Mouse (Mus musculus): ENCODE results near the gene Tcirg1.
A peak's percentile ranks its signal among the peaks of the same experiment; 100 is the strongest.

The Tcirg1 gene

GRCm38 (mm10) chr19:3906795-3907786 lies at the start of gene Tcirg1:
Gene Tcirg1, minus strand, starts transcription at chr19:3907133.
- DNase-seq = peak; percentile 83

DNA sequence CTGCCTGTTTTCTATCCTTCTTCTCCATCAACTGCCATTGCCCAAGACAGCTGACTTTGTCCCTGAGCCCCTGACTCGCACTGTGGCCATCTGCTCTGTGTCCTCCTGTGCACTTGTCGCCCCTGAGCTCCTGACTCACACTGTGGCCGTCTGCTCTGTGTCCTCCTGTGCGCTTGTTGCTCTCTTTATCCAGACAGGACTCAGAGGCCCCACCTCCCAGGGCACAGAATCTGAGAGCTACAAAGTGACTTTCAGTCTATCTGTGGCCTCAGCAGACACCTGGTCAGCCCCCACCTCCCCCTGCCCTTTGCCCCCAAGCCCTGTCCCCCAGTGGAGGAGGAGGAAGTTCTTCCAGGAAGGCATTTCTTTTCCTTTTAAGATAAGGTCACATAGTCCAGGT lies 48.9 kb upstream of the Tcirg1 start:
- no peak for DNase-seq

GRCm38 (mm10) chr19:3955033-3955432 lies 48.1 kb upstream of the Tcirg1 start:
- DNase-seq = no peak

- no peak for DNase-seq
These were observed 45.2 kb upstream of the Tcirg1 start for GRCm38 (mm10) chr19:3952099-3952498.

DNA sequence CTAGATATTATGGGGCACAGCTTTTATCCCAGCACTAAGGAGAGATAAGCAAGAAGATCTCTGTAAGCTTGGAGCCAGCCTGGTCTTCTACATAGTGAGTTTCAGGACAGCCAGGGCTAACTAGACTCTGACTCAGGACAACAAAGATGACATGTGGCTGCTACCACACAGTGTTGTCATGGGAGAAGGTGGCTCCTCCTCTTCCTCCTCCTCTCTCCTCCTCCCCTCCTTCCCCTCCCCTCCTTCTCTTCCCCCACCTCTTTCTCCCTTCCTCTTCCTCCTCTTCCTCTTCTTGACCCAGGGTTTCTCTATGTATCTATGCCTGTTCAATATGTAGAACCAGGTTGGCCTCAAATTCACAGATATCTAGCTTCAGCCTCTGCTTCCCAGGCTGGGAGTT lies 44.5 kb upstream of the Tcirg1 start:
- DNase-seq = no peak

DNA sequence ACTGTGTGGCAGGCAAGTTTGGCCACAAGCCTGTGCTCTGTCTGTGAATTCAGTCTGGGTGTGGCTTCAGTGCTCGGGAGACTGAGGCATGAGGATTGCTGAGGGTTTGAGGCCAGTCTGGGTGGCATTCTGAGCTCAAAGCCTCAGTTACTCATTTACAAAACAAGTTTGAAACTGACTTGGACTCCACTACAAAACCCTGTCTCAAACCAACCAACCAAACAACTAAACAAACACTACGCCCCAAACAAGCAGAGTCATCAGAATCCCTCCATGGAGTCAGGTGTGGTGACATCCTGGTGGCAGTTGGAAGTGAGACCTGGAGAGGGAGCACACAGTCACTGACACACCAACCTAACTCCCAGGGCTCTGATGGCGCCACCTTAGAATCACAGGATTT lies 43.4 kb upstream of the Tcirg1 start:
- DNase-seq = no peak

DNA sequence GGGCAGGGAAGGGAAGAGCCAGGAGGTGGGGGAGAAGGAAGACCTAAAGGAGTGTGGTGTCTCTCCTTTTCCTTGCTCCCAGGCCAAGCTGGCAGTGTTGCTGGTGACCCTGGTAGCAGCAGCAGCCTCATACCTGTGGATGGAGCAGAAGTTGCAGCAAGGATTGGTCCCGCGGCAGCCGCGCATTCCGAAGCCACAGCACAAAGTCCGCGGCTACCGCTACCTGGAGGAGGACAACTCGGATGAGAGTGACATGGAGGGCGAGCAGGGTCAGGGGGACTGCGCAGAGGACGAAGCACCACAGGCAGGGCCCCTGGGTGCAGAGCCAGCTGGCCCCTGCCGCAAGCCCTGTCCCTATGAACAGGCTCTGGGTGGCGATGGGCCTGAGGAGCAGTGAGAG lies 41.6 kb upstream of the Tcirg1 start:
- DNase-seq = no peak

GRCm38 (mm10) chr19:3947813-3948212 lies 40.9 kb upstream of the Tcirg1 start:
- no peak for DNase-seq

- DNase-seq = peak; percentile 77
These were observed 39.8 kb upstream of the Tcirg1 start for GRCm38 (mm10) chr19:3946715-3947114.

- DNase-seq = no peak
These were observed 39.1 kb upstream of the Tcirg1 start for GRCm38 (mm10) chr19:3945872-3946564.

GRCm38 (mm10) chr19:3942986-3943735 lies 36.2 kb upstream of the Tcirg1 start:
- peak; percentile 20 for DNase-seq

GRCm38 (mm10) chr19:3942315-3942714 lies 35.4 kb upstream of the Tcirg1 start:
- DNase-seq = no peak

DNA sequence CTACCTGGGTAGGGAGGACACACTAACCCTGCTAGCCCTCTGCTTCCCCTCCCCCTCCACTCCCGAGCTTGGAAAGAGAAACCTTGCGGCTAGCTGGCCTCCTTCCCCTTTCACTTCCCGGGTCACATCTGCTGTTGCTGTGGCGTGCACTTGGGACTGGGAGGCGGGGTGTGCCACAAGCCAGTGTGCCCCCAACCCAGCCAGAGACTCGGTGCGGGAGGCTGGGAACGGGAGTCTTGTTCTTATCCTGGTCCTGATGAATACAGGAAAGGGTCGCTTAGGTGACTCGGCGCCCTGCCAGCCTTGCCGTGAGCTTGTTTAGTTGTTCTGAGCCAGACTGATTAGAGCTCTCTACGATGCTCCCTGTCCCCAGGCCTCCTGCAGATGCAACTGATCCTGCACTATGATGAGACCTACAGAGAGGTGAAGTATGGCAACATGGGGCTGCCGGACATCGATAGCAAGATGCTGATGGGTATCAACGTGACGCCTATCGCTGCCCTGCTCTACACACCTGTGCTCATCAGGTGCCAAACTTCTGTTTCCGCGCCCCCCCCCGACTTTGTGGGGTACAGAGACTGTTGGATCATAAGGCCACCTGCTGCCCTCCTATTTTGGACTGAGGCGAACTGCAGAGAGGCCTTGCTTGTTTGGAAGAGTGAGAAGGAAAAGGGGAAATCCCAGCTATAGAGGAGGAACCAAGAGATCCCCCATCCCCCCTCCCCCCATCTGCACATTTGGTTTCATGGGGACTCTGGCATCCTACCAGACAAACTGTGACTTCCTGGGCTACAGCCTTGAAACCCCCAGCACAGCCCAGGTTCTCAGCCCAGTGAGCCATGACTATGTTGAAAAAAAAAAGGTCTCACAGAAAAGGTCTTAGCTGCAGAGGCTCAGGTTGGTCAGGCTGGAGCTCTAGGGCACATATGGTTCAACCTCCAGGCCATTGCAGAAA lies 29.2 kb upstream of the Tcirg1 start:
- DNase-seq = peak; percentile 65

DNA sequence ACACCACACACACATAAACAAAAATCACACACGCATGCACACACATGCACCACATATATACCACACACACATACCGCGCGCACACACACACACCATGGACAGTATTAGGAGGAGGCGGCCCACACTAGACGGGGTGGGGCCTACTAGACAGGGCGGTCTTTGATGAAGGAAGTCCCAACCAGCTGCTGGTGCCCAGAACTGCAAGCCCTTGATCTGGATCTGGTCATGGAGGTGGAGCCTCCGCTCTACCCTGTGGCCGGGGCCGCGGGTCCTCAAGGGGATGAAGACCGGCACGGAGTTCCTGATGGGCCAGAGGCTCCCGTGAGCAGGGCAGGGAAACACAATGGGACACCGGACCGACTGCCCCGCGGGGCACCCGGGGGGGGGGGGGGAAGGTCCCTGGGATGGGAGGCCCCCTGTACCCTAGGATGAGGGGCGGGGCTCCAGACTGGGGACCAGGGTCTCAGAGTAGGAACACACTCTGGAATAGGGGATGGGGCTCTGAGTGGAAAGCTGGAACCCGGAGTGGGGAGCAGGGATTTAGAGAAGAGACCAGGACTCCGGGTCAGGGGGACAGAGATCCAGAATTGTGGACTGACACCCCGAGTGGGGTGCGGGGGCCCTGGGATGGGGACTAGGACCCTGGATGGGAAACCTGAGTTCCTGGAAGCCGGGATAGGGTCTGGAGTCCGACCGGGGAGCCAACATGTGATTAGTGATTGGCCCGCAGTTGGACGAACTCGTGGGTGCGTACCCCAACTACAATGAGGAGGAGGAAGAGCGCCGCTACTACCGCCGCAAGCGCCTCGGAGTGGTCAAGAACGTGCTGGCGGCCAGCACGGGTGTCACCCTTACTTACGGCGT lies 28.3 kb upstream of the Tcirg1 start, which contains the start of gene Unc93b1:
TSS of gene Unc93b1 (plus strand) at position 155 of the 864 bp plus-strand sequence.
- DNase-seq = peak; percentile 80

GRCm38 (mm10) chr19:3931716-3932115 lies 24.8 kb upstream of the Tcirg1 start:
- no peak for DNase-seq

DNA sequence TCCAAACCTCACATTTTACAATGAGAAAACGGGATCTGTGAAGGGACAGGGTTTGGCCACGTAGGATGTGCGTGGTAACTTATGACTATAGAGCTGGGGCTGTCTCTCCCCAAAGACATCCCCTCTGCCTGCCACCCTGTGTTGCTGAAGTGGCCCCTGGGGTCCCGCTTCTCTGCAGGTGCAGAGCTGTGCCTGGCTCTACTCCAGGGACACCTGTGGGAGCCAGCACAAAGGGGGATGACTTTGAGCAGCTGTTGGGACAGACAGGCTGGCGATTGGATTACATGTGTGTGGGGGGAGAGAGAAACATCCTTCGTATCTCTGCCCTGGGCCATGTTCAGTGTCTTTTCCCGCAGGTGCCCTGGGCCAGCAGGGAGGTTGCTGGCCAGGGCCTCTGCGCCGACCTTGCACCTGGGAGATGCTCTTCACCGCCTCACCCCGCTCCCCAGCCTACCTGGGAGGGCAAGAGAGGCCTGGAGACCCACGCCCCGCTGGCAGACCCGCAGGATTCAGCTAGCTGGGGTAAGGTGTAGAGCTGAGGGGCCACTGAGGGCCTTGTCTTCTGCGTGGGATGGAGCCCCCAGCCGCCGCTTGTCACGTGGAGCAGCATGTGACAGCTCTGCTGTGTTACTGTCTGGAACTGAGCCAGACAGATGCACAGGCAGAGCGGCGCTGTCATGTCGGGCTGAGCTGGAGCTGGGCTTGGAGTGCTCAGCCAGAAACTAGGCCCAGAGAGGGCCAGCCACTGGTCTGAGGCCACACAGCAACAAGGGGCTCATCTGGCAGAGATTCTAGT lies 23.5 kb upstream of the Tcirg1 start:
- no peak for DNase-seq

DNA sequence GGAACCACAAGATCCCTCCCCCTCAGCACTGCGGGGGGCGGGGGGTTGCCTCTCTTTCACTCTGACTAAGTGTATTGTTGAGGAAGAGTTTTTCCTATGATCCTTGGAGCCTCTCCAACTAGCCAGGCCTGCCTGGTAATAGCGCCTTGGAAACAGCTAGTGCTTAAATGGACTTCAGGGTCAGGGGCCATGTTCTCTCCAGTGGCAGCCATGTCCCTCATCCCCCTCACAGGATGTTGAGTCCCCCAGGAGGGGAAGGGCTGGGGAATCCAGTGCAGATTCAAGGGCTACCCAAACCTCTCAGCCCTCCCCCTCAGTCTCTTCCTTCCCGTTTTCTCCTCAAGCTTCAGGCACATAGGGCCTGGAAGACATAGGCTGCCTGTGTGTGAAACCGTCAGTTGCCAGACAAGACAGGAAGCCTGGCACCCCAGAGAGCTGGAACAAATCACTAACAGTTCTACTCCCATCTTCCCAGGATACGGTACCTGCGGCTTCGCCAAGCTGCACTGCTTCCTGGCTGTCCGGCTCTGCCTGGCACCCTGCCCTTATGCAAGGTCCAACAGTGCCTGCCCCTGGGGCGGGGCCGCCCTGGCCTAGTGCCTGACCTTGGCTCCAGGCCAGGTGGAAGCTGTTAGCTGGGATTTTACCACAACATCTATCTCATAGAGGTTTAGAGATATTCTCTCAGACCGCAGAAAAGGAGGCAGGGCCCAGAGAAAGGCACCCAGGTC lies 22.4 kb upstream of the Tcirg1 start, which contains the start of gene Aldh3b1:
TSS of gene Aldh3b1 (minus strand) at position 598 of the 731 bp plus-strand sequence.
- DNase-seq = peak; percentile 17

GRCm38 (mm10) chr19:3928779-3929178 lies 21.8 kb upstream of the Tcirg1 start:
- DNase-seq = no peak

GRCm38 (mm10) chr19:3927989-3928388 lies 21.1 kb upstream of the Tcirg1 start:
- no peak for DNase-seq
